12 mouse cellular contexts compared by ENCODE assay signal in genomic region chr3:31260964-31261346, GRCm38 (mm10). TPM values are rescaled to one million over a fixed set of nuclear protein-coding genes. Genes with fewer than 3 reads are reported as not detected.
DNase-seq lines count a peak whose midpoint lies in the region; ATAC-seq and TF ChIP-seq lines count a peak whose summit lies in the region.
"Had no signal": no experiment of that assay in that cellular context is flagged by ENCODE, and none has a peak within 500 bp of the region (broad histone marks: within the 10 kb centered on the region; RNA-seq: fewer than 3 reads in every experiment).

No protein-coding gene starts in this region.

- no peak for TF ChIP-seq CTCF in intestine, postnatal 0 days (IDR thresholded peaks at IDR 0.05; ENCODE audit: low read depth)

- WGBS in intestine, embryonic 14.5 days: 54% methylated on average over 3 of the region's 3 CpGs
- WGBS in intestine, postnatal 0 days: 40% methylated on average over 3 of the region's 3 CpGs
- 52% methylated on average over 3 of the region's 3 CpGs for WGBS in midbrain, embryonic 11.5 days
- 51% methylated on average over 3 of the region's 3 CpGs for WGBS in midbrain, embryonic 13.5 days
- 36% methylated on average over 3 of the region's 3 CpGs for WGBS in forebrain, embryonic 14.5 days
- 46% methylated on average over 3 of the region's 3 CpGs for WGBS in stomach, embryonic 16.5 days

- no peak overlapping the region for H3K9ac ChIP-seq in intestine, embryonic 14.5 days (ENCODE audit: low read length)
- no peak overlapping the region for H3K9ac ChIP-seq in intestine, postnatal 0 days (ENCODE audit: low read depth, low read length)
- H3K9ac ChIP-seq in midbrain, embryonic 11.5 days (ENCODE audit: low read length): no peak overlapping the region
- no peak overlapping the region for H3K9ac ChIP-seq in midbrain, embryonic 13.5 days (replicated peaks)
- H3K9ac ChIP-seq in forebrain, embryonic 14.5 days (ENCODE audit: low read length): no peak overlapping the region
- no peak overlapping the region for H3K9ac ChIP-seq in stomach, embryonic 16.5 days (ENCODE audit: low read length)
- H3K9ac ChIP-seq: hindbrain, embryonic 14.5 days; liver, embryonic 12.5 days had no signal

- no peaks in the 10 kb centered on the region for H3K36me3 ChIP-seq in intestine, embryonic 14.5 days (ENCODE audit: control insufficient read depth, insufficient read depth, low read length)
- H3K36me3 ChIP-seq in intestine, postnatal 0 days (ENCODE audit: control insufficient read depth, insufficient read depth): no peaks in the 10 kb centered on the region
- H3K36me3 ChIP-seq in midbrain, embryonic 11.5 days (ENCODE audit: control insufficient read depth, insufficient read depth, low read length): no peaks in the 10 kb centered on the region
- no peaks in the 10 kb centered on the region for H3K36me3 ChIP-seq in midbrain, embryonic 13.5 days
- H3K36me3 ChIP-seq in forebrain, embryonic 14.5 days (ENCODE audit: control insufficient read depth, insufficient read depth, low read length): no peaks in the 10 kb centered on the region
- H3K36me3 ChIP-seq in stomach, embryonic 16.5 days (ENCODE audit: control insufficient read depth, insufficient read depth, low read length): no peaks in the 10 kb centered on the region
- H3K36me3 ChIP-seq: liver, embryonic 12.5 days had no signal

- H3K4me2 ChIP-seq in intestine, embryonic 14.5 days (ENCODE audit: low read length): no peak overlapping the region
- H3K4me2 ChIP-seq in intestine, postnatal 0 days (replicated peaks; ENCODE audit: low read depth): no peak overlapping the region
- no peak overlapping the region for H3K4me2 ChIP-seq in midbrain, embryonic 11.5 days
- no peak overlapping the region for H3K4me2 ChIP-seq in midbrain, embryonic 13.5 days (replicated peaks)
- H3K4me2 ChIP-seq in forebrain, embryonic 14.5 days (ENCODE audit: low read length): no peak overlapping the region
- no peak overlapping the region for H3K4me2 ChIP-seq in stomach, embryonic 16.5 days (ENCODE audit: low read depth, low read length)
- H3K4me2 ChIP-seq: hindbrain, embryonic 14.5 days; liver, embryonic 12.5 days had no signal

- ATAC-seq in intestine, embryonic 14.5 days (replicated peaks; ENCODE audit: low FRiP score, low TSS enrichment, low read depth): peak; percentile 20; the same call in 1 of the 2 replicates
- no peak for ATAC-seq in intestine, postnatal 0 days
- ATAC-seq in midbrain, embryonic 11.5 days (ENCODE audit: low FRiP score): peak; percentile 33
- ATAC-seq in midbrain, embryonic 13.5 days: no peak
- ATAC-seq in forebrain, embryonic 14.5 days: peak; percentile 8; the same call in 1 of the 2 replicates
- ATAC-seq in stomach, embryonic 16.5 days (ENCODE audit: insufficient read depth, low FRiP score): peak; percentile 38; the same call in 1 of the 2 replicates

- no peaks in the 10 kb centered on the region for H3K27me3 ChIP-seq in intestine, embryonic 14.5 days (replicated peaks; ENCODE audit: control insufficient read depth, insufficient read depth, low read length)
- no peaks in the 10 kb centered on the region for H3K27me3 ChIP-seq in intestine, postnatal 0 days (replicated peaks; ENCODE audit: control insufficient read depth, insufficient read depth, low read length)
- no peaks in the 10 kb centered on the region for H3K27me3 ChIP-seq in midbrain, embryonic 11.5 days (ENCODE audit: control insufficient read depth, insufficient read depth, low read length)
- H3K27me3 ChIP-seq in midbrain, embryonic 13.5 days: no peaks in the 10 kb centered on the region
- H3K27me3 ChIP-seq in forebrain, embryonic 14.5 days (replicated peaks; ENCODE audit: control insufficient read depth, insufficient read depth, low read length): no peaks in the 10 kb centered on the region
- no peaks in the 10 kb centered on the region for H3K27me3 ChIP-seq in stomach, embryonic 16.5 days (ENCODE audit: control insufficient read depth, insufficient read depth, low read length)
- H3K27me3 ChIP-seq: liver, embryonic 12.5 days had no signal

- peaks cover 4% of the 10 kb centered on the region; the same call in 1 of the 2 replicates for H3K4me1 ChIP-seq in intestine, embryonic 14.5 days (replicated peaks; ENCODE audit: control insufficient read depth, insufficient read depth, low read length)
- 0 out of 2 replicates have a peak, but pooled peaks cover 3% of the 10 kb centered on the region for H3K4me1 ChIP-seq in intestine, postnatal 0 days (replicated peaks; ENCODE audit: control insufficient read depth, insufficient read depth, low read length)
- H3K4me1 ChIP-seq in midbrain, embryonic 11.5 days (ENCODE audit: control insufficient read depth, insufficient read depth, low read length): peaks cover 11% of the 10 kb centered on the region
- peaks cover 21% of the 10 kb centered on the region for H3K4me1 ChIP-seq in midbrain, embryonic 13.5 days (replicated peaks)
- peaks cover 9% of the 10 kb centered on the region for H3K4me1 ChIP-seq in forebrain, embryonic 14.5 days (ENCODE audit: control insufficient read depth, insufficient read depth, low read length)
- H3K4me1 ChIP-seq in stomach, embryonic 16.5 days (ENCODE audit: control insufficient read depth, insufficient read depth, low read length): no peaks in the 10 kb centered on the region
- H3K4me1 ChIP-seq: liver, embryonic 12.5 days had no signal

- H3K9me3 ChIP-seq in intestine, embryonic 14.5 days (ENCODE audit: control insufficient read depth, low read length): no peaks in the 10 kb centered on the region
- no peaks in the 10 kb centered on the region for H3K9me3 ChIP-seq in intestine, postnatal 0 days (ENCODE audit: control insufficient read depth)
- H3K9me3 ChIP-seq in midbrain, embryonic 11.5 days (ENCODE audit: control insufficient read depth, low read length): no peaks in the 10 kb centered on the region
- H3K9me3 ChIP-seq in midbrain, embryonic 13.5 days: no peaks in the 10 kb centered on the region
- H3K9me3 ChIP-seq in forebrain, embryonic 14.5 days (replicated peaks; ENCODE audit: control insufficient read depth, low read length): no peaks in the 10 kb centered on the region
- H3K9me3 ChIP-seq in stomach, embryonic 16.5 days (replicated peaks; ENCODE audit: control insufficient read depth, low read length): no peaks in the 10 kb centered on the region
- H3K9me3 ChIP-seq: liver, embryonic 12.5 days had no signal

- no peak for DNase-seq in intestine, embryonic 14.5 days (ENCODE audit: low spot score)
- DNase-seq in midbrain, embryonic 11.5 days (ENCODE audit: low spot score, missing footprints): no peak
- no peak for DNase-seq in forebrain, embryonic 14.5 days (ENCODE audit: low spot score)
- no peak for DNase-seq in adipocyte (ENCODE audit: low spot score)
- no peak for DNase-seq in cerebellum, postnatal 10 days
- DNase-seq: cerebellum, postnatal 36 days had no signal

- 0 out of 2 replicates have a peak overlapping the region, but pooled peaks have one; percentile 72 for H3K27ac ChIP-seq in intestine, embryonic 14.5 days (ENCODE audit: low read depth)
- H3K27ac ChIP-seq in intestine, postnatal 0 days (ENCODE audit: low read depth, low read length): no peak overlapping the region
- H3K27ac ChIP-seq in midbrain, embryonic 11.5 days (ENCODE audit: low read depth, low read length): no peak overlapping the region
- no peak overlapping the region for H3K27ac ChIP-seq in midbrain, embryonic 13.5 days
- no peak overlapping the region for H3K27ac ChIP-seq in forebrain, embryonic 14.5 days (ENCODE audit: low read depth, low read length)
- H3K27ac ChIP-seq in stomach, embryonic 16.5 days (ENCODE audit: low read length): no peak overlapping the region
- H3K27ac ChIP-seq: hindbrain, embryonic 14.5 days; left cerebral cortex, adult 2 months; liver, embryonic 12.5 days had no signal

- H3K4me3 ChIP-seq in intestine, embryonic 14.5 days (ENCODE audit: low read depth, low read length): no peak overlapping the region
- no peak overlapping the region for H3K4me3 ChIP-seq in intestine, postnatal 0 days (ENCODE audit: low read depth, low read length)
- H3K4me3 ChIP-seq in midbrain, embryonic 11.5 days (ENCODE audit: low read depth, low read length): no peak overlapping the region
- no peak overlapping the region for H3K4me3 ChIP-seq in midbrain, embryonic 13.5 days (replicated peaks)
- no peak overlapping the region for H3K4me3 ChIP-seq in forebrain, embryonic 14.5 days (ENCODE audit: low read depth, low read length)
- H3K4me3 ChIP-seq in stomach, embryonic 16.5 days (replicated peaks; ENCODE audit: low read length): no peak overlapping the region
- H3K4me3 ChIP-seq: left cerebral cortex, adult 2 months; liver, embryonic 12.5 days had no signal

RNA-seq across cellular contexts. Expression of gene Slc7a14, which starts 49.2 kb away (rescaled TPM):
- polyA plus RNA-seq in intestine, embryonic 14.5 days (2014; fragmentation: Nextera tagmentation; extraction: Ambion mirVana): 1.3 and 1.7 TPM in 2 replicates
- 0.34 and 0.48 TPM in 2 replicates for polyA plus RNA-seq in intestine, postnatal 0 days (2015; fragmentation: Nextera tagmentation; extraction: Ambion mirVana)
- 0.43 and 0.44 TPM in 2 replicates for polyA plus RNA-seq in midbrain, embryonic 11.5 days (2014; fragmentation: Nextera tagmentation; extraction: Ambion mirVana)
- 3.0 and 3.2 TPM in 2 replicates for polyA plus RNA-seq in midbrain, embryonic 13.5 days (2015; fragmentation: Nextera tagmentation; extraction: Ambion mirVana)
- 2.2 and 3.2 TPM in 2 replicates for polyA plus RNA-seq in forebrain, embryonic 14.5 days (2014; fragmentation: Nextera tagmentation; extraction: Ambion mirVana)
- polyA plus RNA-seq in stomach, embryonic 16.5 days (2015; fragmentation: Nextera tagmentation; extraction: Ambion mirVana): 0.90 and 0.97 TPM in 2 replicates

Comparison
In these comparisons a context has a peak if more than half of its experiments do, and no peak if none do; other contexts are left out.
1. ATAC-seq: peak in intestine, embryonic 14.5 days (single experiment), midbrain, embryonic 11.5 days (single experiment), forebrain, embryonic 14.5 days (single experiment) and stomach, embryonic 16.5 days (single experiment); none in intestine, postnatal 0 days (single experiment) and midbrain, embryonic 13.5 days (single experiment).